Mouse (Mus musculus) stomach, postnatal 0 days (tissue): Measurements from ENCODE around the gene Ina. TPM values are rescaled to one million over a fixed set of nuclear protein-coding genes. Genes with fewer than 3 reads are reported as not detected.

Experiments used
- ATAC-seq: fragments of 200-750 bp; cut with Nextera tagmentation; 2 replicates; pipeline ENCODE4 v1.8.0; 2017; ENCODE audit not compliant: low FRiP score, low TSS enrichment
- DNase-seq: peaks from one replicate; pipeline ENCODE4 v3.0.0-alpha.2; 2016; ENCODE audit warnings: low spot score
- H3K27ac ChIP-seq: fragments of 300-500 bp; sonication (generic); replicated peaks from 2 replicates; pipeline ENCODE4 v1.5.1; 2014; ENCODE audit warnings: mild to moderate bottlenecking, control low read depth
- H3K27me3 ChIP-seq: fragments of 300-500 bp; sonication (generic); 2 replicates; pipeline ENCODE4 v1.6.1; 2014; ENCODE audit warnings: low read length; ENCODE audit not compliant: control insufficient read depth, insufficient read depth
- H3K36me3 ChIP-seq: fragments of 300-500 bp; sonication (generic); 2 replicates; pipeline ENCODE4 v1.6.1; 2014; ENCODE audit warnings: low read length, mixed read lengths; ENCODE audit not compliant: control insufficient read depth, insufficient read depth
- H3K4me1 ChIP-seq: fragments of 300-500 bp; sonication (generic); replicated peaks from 2 replicates; pipeline ENCODE4 v1.6.1; 2014; ENCODE audit warnings: antibody characterized with exemption; ENCODE audit not compliant: control insufficient read depth, insufficient read depth
- H3K4me2 ChIP-seq: fragments of 300-500 bp; sonication (generic); replicated peaks from 2 replicates; pipeline ENCODE4 v1.6.1; 2014; ENCODE audit warnings: low read depth, mild to moderate bottlenecking, control low read depth, moderate library complexity
- H3K4me3 ChIP-seq: fragments of 300-500 bp; sonication (generic); 2 replicates; pipeline ENCODE4 v1.5.1; 2014; ENCODE audit warnings: low read depth, low read length, control low read depth
- H3K9ac ChIP-seq: fragments of 300-500 bp; sonication (generic); 2 replicates; pipeline ENCODE4 v1.6.1; 2014; ENCODE audit warnings: mild to moderate bottlenecking, low read length, control low read depth, mixed read lengths
- H3K9me3 ChIP-seq: fragments of 300-500 bp; sonication (generic); 2 replicates; pipeline ENCODE4 v1.6.1; 2016; ENCODE audit warnings: low read length; ENCODE audit not compliant: control insufficient read depth
- CTCF ChIP-seq: IDR thresholded peaks from 2 replicates; pipeline ENCODE4 v1.5.1; 2016; ENCODE audit warnings: antibody characterized with exemption, low read depth, mild to moderate bottlenecking, moderate library complexity
- EP300 ChIP-seq: optimal IDR thresholded peaks from 2 replicates; pipeline ENCODE3; 2016; ENCODE audit warnings: antibody characterized with exemption
- WGBS: fragments of 180-500 bp; shearing (Covaris S2); extraction: QIAGEN DNeasy Blood & Tissue Kit; methylation state at CpG from one replicate; pipeline ENCODE4 v1.1.7; 2014; 5-methylcytosine and 5-hydroxymethylcytosine counted together
- polyA plus RNA-seq: library from polyadenylated mRNA; unstranded; fragments of >200 nt; fragmentation: Nextera tagmentation; extraction: Ambion mirVana; gene quantifications from 2 replicates; pipeline ENCODE4 v1.2.1, GENCODE M21; 2015

The Ina gene
- polyA plus RNA-seq, 1 experiment from 2014 or later = 3.5 TPM

- no peaks in the 10 kb centered on the region for H3K9me3 ChIP-seq
- no peaks in the 10 kb centered on the region for H3K4me1 ChIP-seq
- TF ChIP-seq CTCF (no peak), EP300 (no peak)
- no peak overlapping the region for H3K9ac ChIP-seq
- no peaks in the 10 kb centered on the region for H3K36me3 ChIP-seq
- H3K4me3 ChIP-seq = no peak overlapping the region
- no peaks in the 10 kb centered on the region for H3K27me3 ChIP-seq
- H3K4me2 ChIP-seq = no peak overlapping the region
- DNase-seq = no peak
- 60% methylated on average over 5 of the region's 5 CpGs for WGBS
- no peak overlapping the region for H3K27ac ChIP-seq
- no peak for ATAC-seq
These were observed 8.6 kb upstream of the Ina start for GRCm38 (mm10) chr19:47005873-47006272.

GRCm38 (mm10) chr19:47006321-47006720 is 8.2 kb upstream of the Ina start:
- ATAC-seq (no peak), DNase-seq (peak; percentile 72)
- Histone ChIP-seq H3K27me3 (no peaks in the 10 kb centered on the region), H3K4me3 (no peak overlapping the region), H3K27ac (no peak overlapping the region), H3K9me3 (no peaks in the 10 kb centered on the region), H3K4me1 (no peaks in the 10 kb centered on the region), H3K4me2 (no peak overlapping the region), H3K36me3 (no peaks in the 10 kb centered on the region), H3K9ac (no peak overlapping the region)
- WGBS = 2% methylated on average over 4 of the region's 4 CpGs
- TF ChIP-seq EP300 (no peak), CTCF (no peak)

- WGBS = 78% methylated on average over 7 of the region's 7 CpGs
- no peak overlapping the region for H3K4me2 ChIP-seq
- no peaks in the 10 kb centered on the region for H3K9me3 ChIP-seq
- TF ChIP-seq EP300 (no peak), CTCF (no peak)
- no peaks in the 10 kb centered on the region for H3K4me1 ChIP-seq
- ATAC-seq = no peak
- DNase-seq = no peak
- H3K27me3 ChIP-seq = peaks cover 2% of the 10 kb centered on the region; the same call in 1 of the 2 replicates
- no peak overlapping the region for H3K9ac ChIP-seq
- H3K4me3 ChIP-seq = no peak overlapping the region
- no peaks in the 10 kb centered on the region for H3K36me3 ChIP-seq
- no peak overlapping the region for H3K27ac ChIP-seq
These were observed 5.1 kb upstream of the Ina start for GRCm38 (mm10) chr19:47009420-47009819.

GRCm38 (mm10) chr19:47009943-47010342 is 4.6 kb upstream of the Ina start:
- Histone ChIP-seq H3K36me3 (no peaks in the 10 kb centered on the region), H3K9ac (no peak overlapping the region), H3K9me3 (no peaks in the 10 kb centered on the region), H3K4me2 (no peak overlapping the region), H3K4me1 (peaks cover 3% of the 10 kb centered on the region; the same call in 1 of the 2 replicates), H3K27me3 (peaks cover 7% of the 10 kb centered on the region; the same call in 1 of the 2 replicates), H3K27ac (no peak overlapping the region), H3K4me3 (no peak overlapping the region)
- TF ChIP-seq EP300 (no peak), CTCF (no peak)
- DNase-seq (no peak), ATAC-seq (no peak)
- 75% methylated on average over 5 of the region's 5 CpGs for WGBS

DNA sequence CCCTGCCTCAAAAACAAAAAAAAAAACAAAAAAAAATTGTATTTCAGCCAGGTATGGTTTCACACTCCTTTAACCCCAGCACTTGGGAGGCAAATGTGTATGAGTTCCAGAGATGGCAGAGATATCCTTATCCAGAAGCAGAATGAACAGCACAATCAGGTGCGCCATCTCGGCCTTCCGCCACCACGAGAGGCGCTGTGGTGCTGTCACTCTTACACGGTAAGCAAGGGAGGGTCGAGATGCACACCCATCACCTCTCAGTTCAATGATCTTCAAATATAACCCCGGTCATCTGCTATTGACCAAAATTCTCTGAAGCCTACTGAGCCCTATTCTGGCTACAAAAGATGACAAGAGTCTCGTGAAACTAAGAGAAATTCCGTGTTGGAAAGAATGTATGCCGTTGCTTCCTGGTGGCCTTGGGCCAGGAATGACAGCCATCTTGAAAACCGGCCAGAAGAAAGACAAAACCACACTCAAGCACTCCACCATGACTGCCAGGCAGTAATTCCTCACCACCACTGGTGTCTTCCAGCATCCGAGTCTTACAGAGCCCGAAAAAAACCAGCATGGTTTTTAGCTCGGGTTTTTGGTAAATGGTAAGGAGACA is 1.9 kb upstream of the Ina start:
- H3K9me3 ChIP-seq = no peaks in the 10 kb centered on the region
- ATAC-seq = no peak
- H3K4me1 ChIP-seq = peaks cover 3% of the 10 kb centered on the region; the same call in 1 of the 2 replicates
- no peak for DNase-seq
- WGBS = 90% methylated on average over 15 of the region's 15 CpGs
- no peak overlapping the region for H3K27ac ChIP-seq
- H3K9ac ChIP-seq = no peak overlapping the region
- no peaks in the 10 kb centered on the region for H3K36me3 ChIP-seq
- H3K4me3 ChIP-seq = no peak overlapping the region
- TF ChIP-seq EP300 = no peak
- no peak for TF ChIP-seq CTCF
- no peak overlapping the region for H3K4me2 ChIP-seq
- H3K27me3 ChIP-seq = peaks cover 19% of the 10 kb centered on the region

DNA sequence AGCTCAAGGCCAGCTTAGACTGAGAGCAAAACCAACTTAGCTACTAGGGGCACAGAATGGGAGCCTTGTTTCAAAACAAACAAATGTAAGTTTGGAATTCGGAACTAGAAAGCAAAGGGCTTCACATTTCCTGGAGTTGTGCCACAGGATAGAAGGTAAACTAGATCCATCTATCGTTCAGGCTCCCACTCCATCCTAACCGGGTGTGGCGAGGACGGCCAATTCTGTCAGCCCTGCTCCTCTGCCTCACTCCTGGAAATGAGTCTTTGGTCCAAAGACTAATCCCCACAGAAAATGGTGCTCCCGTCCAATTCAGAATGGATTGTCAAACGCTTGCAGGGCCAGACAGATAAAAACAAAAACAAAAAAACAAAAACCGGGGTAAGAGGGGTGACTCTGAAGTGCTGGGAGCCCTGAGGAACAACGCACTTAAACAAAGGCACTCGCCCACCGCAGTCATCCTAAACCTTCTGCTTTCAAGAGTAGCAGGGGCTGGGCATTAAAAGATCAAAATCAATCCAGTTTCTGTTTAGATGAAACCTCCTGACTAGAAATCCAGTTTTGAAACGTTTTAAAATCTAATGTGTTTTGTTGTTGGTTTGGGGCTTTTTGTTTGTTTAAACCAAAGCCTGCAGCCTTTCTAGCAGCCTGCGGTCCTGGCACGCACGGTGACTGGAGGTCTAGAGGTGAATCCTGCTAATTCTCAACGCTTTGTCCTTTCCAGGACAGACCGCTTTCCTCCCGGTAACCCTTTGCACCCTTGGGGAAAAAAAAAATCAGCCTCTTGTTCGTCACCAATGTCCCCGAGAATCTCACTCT is 949 bp upstream of the Ina start:
- no peak overlapping the region for H3K4me2 ChIP-seq

More for the DNA sequence above, 949 bp upstream of the Ina start:
- H3K4me1 ChIP-seq = peaks cover 3% of the 10 kb centered on the region; the same call in 1 of the 2 replicates
- DNase-seq = no peak
- no peaks in the 10 kb centered on the region for H3K36me3 ChIP-seq
- 11% methylated on average over 20 of the region's 20 CpGs for WGBS
- ATAC-seq = no peak
- no peak overlapping the region for H3K4me3 ChIP-seq
- H3K9ac ChIP-seq = no peak overlapping the region
- no peak overlapping the region for H3K27ac ChIP-seq
- no peaks in the 10 kb centered on the region for H3K9me3 ChIP-seq
- peaks cover 19% of the 10 kb centered on the region for H3K27me3 ChIP-seq
- TF ChIP-seq CTCF = no peak
- no peak for TF ChIP-seq EP300
